Mouse (Mus musculus): Measurements from ENCODE around the gene Focad. TPM values are rescaled to one million over a fixed set of nuclear protein-coding genes. Genes with fewer than 3 reads are reported as not detected.

The Focad gene
- 4.0 and 4.7 TPM in 2 replicates for polyA plus RNA-seq (2012; rRNA removed)

DNA sequence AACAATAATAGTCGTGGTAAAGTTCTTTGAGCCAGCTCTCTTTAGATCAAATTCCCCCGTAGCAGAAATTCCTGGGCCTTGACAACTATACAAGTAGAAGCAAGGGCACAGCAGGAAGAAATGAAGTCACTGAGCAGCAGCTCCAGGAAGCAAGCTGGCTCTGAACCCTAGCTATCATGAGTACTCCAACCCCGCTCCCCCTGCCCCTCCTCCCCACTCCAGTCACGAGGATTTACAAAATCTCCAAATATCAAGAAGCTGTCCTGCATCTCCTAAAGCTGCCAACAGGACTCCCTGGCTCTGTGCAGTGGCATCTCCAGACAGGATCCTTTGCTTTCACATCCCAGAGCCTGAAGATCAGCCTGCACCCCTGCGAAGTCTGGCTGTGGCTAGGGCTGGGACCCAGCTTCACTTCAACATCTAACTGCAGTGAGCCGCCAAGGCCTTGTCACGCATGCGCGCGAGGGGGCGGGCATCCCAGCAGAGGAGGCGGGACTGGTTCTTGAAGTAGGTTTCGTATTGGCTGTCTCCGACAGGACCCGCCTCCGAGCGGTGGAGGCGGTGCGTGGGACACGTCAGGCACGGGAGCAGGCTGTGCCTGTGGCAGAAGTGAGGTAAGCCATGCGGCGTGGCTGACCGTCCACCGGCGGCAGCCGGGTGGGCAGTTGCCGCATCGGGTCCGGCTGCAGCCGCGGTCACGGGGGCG lies at the start of gene Focad:
Gene Focad, plus strand, starts transcription at position 568 of the 706 bp plus-strand sequence.
- peak; percentile 90 to 97 for DNase-seq (ENCODE audit: low read depth in 1 of 2, low spot score in 2 of 2)
- no peaks in the 10 kb centered on the region for H3K4me1 ChIP-seq (ENCODE audit: control insufficient read depth, insufficient read depth, insufficient read length)
- no peaks in the 10 kb centered on the region for H3K27me3 ChIP-seq (ENCODE audit: control insufficient read depth, insufficient read depth, low read length)
- H3K4me3 ChIP-seq (ENCODE audit: extremely low read depth, insufficient read depth, insufficient read length): peak within 1 kb of the TSS; percentile 75
- TF ChIP-seq POLR2A (IDR thresholded peaks at IDR 0.05; ENCODE audit: low read depth, low read length) (peak; percentile 88), CTCF (IDR thresholded peaks at IDR 0.05; ENCODE audit: extremely low read depth, insufficient read depth, insufficient read length, insufficient replicate concordance) (no peak)
- H3K27ac ChIP-seq (ENCODE audit: insufficient read depth, low read length): peak within 1 kb of the TSS; percentile 48; the same call in 1 of the 2 replicates
- WGBS: under 1% methylated on average over 34 of the region's 34 CpGs
- H3K36me3 ChIP-seq (ENCODE audit: control insufficient read depth, insufficient read depth, low read length): no peaks in the 10 kb centered on the region

DNA sequence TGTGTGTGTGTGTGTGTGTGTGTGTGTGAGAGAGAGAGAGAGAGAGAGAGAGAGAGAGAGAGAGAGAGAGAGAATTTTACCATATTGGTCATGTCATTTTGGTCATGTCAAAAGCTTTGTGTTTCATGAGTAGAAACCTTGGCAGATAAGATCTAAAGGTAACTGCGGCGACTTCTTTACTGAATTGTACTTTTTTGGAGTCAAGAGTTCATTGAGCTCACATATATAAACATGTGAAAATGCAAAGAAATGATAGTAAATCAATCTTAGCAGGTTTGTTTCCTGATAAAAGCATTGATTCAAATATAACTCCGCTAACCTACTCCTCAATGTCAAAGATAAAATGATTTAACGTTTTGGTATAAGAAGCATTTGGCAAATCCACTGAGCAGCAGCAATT lies 49.3 kb upstream of the Focad start:
- Histone ChIP-seq H3K4me1 (ENCODE audit: control insufficient read depth, insufficient read depth, insufficient read length) (peaks cover 9% of the 10 kb centered on the region; the same call in 1 of the 2 replicates), H3K27me3 (ENCODE audit: control insufficient read depth, insufficient read depth, low read length) (no peaks in the 10 kb centered on the region), H3K27ac (ENCODE audit: insufficient read depth, low read length) (no peak overlapping the region), H3K36me3 (ENCODE audit: control insufficient read depth, insufficient read depth, low read length) (no peaks in the 10 kb centered on the region), H3K4me3 (ENCODE audit: extremely low read depth, insufficient read depth, insufficient read length) (no peak overlapping the region)
- DNase-seq (ENCODE audit: low read depth in 1 of 2, low spot score in 2 of 2): no peak
- WGBS: 58% methylated on average over 4 of the region's 4 CpGs
- no peak for TF ChIP-seq CTCF (IDR thresholded peaks at IDR 0.05; ENCODE audit: extremely low read depth, insufficient read depth, insufficient read length, insufficient replicate concordance)
- no peak for TF ChIP-seq POLR2A (IDR thresholded peaks at IDR 0.05; ENCODE audit: low read depth, low read length)

DNA sequence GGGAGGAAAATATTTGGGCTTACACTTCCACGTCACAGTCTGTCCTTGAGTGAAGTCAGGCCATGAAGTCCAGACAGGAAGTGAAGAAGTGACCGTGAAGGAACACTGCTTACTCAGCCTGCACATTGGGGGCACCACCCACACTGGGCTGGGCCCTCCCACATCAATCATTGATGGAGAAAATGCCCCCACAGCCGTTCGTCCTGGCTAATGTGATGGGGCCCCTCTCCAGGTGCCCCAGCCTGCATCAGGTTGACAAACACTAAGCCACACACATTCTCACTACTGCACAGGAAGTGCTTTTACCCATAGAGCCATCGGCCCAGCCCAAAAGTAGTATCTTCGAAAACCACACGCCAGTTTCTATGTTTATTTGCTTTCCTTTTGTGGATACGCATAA lies 48.1 kb upstream of the Focad start:
- WGBS: 17% methylated on average over 8 of the region's 8 CpGs
- DNase-seq (ENCODE audit: low read depth in 1 of 2, low spot score in 2 of 2): peak in 1 of 2 experiments; percentile 20
- no peak for TF ChIP-seq POLR2A (IDR thresholded peaks at IDR 0.05; ENCODE audit: low read depth, low read length)
- peak overlapping the region; percentile 18; the same call in 1 of the 2 replicates for H3K4me3 ChIP-seq (ENCODE audit: extremely low read depth, insufficient read depth, insufficient read length)
- H3K27me3 ChIP-seq (ENCODE audit: control insufficient read depth, insufficient read depth, low read length): no peaks in the 10 kb centered on the region
- H3K27ac ChIP-seq (ENCODE audit: insufficient read depth, low read length): peak overlapping the region; percentile 87
- no peaks in the 10 kb centered on the region for H3K36me3 ChIP-seq (ENCODE audit: control insufficient read depth, insufficient read depth, low read length)
- peaks cover 9% of the 10 kb centered on the region; the same call in 1 of the 2 replicates for H3K4me1 ChIP-seq (ENCODE audit: control insufficient read depth, insufficient read depth, insufficient read length)

DNA sequence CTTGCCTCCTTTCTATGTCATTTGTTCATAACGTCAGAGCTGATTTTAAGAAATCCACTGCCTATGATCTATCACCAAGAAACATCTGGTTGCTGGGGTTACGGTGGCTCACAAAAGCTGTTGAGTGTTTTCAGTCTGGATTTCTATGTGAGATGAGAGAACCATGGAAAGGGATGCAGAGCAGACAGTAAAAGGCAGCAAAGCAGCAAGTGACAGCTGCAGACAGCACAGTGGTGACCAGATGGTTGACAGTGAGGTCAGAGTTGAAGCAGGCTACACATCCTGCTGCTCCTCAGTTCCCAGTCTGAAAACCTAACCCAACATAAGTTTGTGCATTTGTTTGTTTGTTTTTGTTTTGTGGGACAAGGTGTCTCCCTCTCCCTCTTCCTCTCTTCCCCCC lies 19.0 kb upstream of the Focad start:
- DNase-seq (ENCODE audit: low read depth in 1 of 2, low spot score in 2 of 2): no peak
- H3K4me3 ChIP-seq (ENCODE audit: extremely low read depth, insufficient read depth, insufficient read length): no peak overlapping the region
- WGBS: 85% methylated on average over 2 of the region's 2 CpGs
- H3K27ac ChIP-seq (ENCODE audit: insufficient read depth, low read length): no peak overlapping the region
- TF ChIP-seq POLR2A (IDR thresholded peaks at IDR 0.05; ENCODE audit: low read depth, low read length) (no peak), CTCF (IDR thresholded peaks at IDR 0.05; ENCODE audit: extremely low read depth, insufficient read depth, insufficient read length, insufficient replicate concordance) (no peak)
- no peaks in the 10 kb centered on the region for H3K36me3 ChIP-seq (ENCODE audit: control insufficient read depth, insufficient read depth, low read length)
- H3K4me1 ChIP-seq (ENCODE audit: control insufficient read depth, insufficient read depth, insufficient read length): no peaks in the 10 kb centered on the region
- no peaks in the 10 kb centered on the region for H3K27me3 ChIP-seq (ENCODE audit: control insufficient read depth, insufficient read depth, low read length)

DNA sequence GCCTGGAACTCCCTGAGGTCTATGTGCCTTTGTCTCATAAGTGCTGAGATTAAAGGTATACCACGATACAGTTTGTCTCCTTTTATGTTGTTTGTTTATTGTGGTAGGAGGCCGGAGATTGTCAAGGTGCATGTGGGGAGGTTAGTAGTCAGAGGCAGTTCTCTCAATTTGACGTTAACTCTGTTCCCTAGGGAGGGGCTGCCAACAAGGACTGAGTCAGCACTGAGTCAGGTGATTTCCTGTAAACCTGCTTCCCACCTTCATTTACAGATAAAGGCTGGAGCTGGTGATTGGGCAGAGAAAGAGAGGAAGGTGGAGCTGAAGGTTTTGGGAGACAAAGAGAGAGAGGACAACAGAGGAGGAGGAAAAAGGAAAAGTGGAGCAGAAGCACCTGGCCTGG lies 15.4 kb upstream of the Focad start:
- no peaks in the 10 kb centered on the region for H3K4me1 ChIP-seq (ENCODE audit: control insufficient read depth, insufficient read depth, insufficient read length)
- no peak for DNase-seq (ENCODE audit: low read depth in 1 of 2, low spot score in 2 of 2)
- H3K4me3 ChIP-seq (ENCODE audit: extremely low read depth, insufficient read depth, insufficient read length): no peak overlapping the region
- H3K36me3 ChIP-seq (ENCODE audit: control insufficient read depth, insufficient read depth, low read length): no peaks in the 10 kb centered on the region
- TF ChIP-seq POLR2A (IDR thresholded peaks at IDR 0.05; ENCODE audit: low read depth, low read length) (no peak), CTCF (IDR thresholded peaks at IDR 0.05; ENCODE audit: extremely low read depth, insufficient read depth, insufficient read length, insufficient replicate concordance) (no peak)
- no peak overlapping the region for H3K27ac ChIP-seq (ENCODE audit: insufficient read depth, low read length)
- H3K27me3 ChIP-seq (ENCODE audit: control insufficient read depth, insufficient read depth, low read length): no peaks in the 10 kb centered on the region
- 35% methylated on average over 3 of the region's 3 CpGs for WGBS

DNA sequence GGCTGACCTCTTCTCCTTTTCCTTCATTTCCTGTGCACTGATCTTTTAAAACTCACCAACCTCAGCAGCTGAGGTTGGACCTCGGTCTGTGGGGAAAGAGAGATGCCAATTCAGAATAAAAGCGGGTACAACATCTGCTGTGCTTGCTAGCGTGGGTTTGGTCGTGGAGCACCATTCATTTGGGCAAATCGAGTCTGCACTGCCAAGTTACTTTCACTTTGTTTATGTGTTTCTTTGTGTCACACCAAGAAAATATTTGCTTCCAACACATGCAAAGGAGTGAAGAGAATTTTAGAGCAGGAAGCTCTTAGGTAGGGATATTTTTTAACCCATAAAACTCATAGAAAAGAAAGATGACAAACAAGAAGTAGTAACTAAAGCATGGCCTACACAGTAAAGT lies 13.0 kb upstream of the Focad start:
- H3K4me3 ChIP-seq (ENCODE audit: extremely low read depth, insufficient read depth, insufficient read length): no peak overlapping the region
- H3K36me3 ChIP-seq (ENCODE audit: control insufficient read depth, insufficient read depth, low read length): no peaks in the 10 kb centered on the region
- H3K27ac ChIP-seq (ENCODE audit: insufficient read depth, low read length): no peak overlapping the region
- no peak for DNase-seq (ENCODE audit: low read depth in 1 of 2, low spot score in 2 of 2)
- TF ChIP-seq POLR2A (IDR thresholded peaks at IDR 0.05; ENCODE audit: low read depth, low read length) (no peak), CTCF (IDR thresholded peaks at IDR 0.05; ENCODE audit: extremely low read depth, insufficient read depth, insufficient read length, insufficient replicate concordance) (no peak)
- 47% methylated on average over 5 of the region's 5 CpGs for WGBS
- H3K27me3 ChIP-seq (ENCODE audit: control insufficient read depth, insufficient read depth, low read length): no peaks in the 10 kb centered on the region
- H3K4me1 ChIP-seq (ENCODE audit: control insufficient read depth, insufficient read depth, insufficient read length): no peaks in the 10 kb centered on the region

DNA sequence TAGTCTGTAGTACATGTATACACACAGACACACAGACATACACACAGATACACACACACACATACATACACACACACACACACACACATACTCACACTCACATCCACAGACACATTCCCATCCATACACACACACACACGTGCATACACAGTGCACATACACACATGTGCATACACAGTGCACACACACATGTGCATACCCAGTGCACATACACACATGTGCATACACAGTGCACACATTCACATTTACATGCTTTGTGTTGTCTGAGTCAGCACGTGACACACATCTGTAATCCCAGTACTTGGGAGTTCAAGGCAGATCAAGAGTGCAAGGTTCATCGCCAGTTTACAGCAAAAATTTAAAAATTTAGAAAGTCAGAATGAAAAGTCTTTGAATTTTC lies 12.5 kb upstream of the Focad start:
- Histone ChIP-seq H3K36me3 (ENCODE audit: control insufficient read depth, insufficient read depth, low read length) (no peaks in the 10 kb centered on the region), H3K4me1 (ENCODE audit: control insufficient read depth, insufficient read depth, insufficient read length) (no peaks in the 10 kb centered on the region), H3K27ac (ENCODE audit: insufficient read depth, low read length) (no peak overlapping the region), H3K27me3 (ENCODE audit: control insufficient read depth, insufficient read depth, low read length) (no peaks in the 10 kb centered on the region), H3K4me3 (ENCODE audit: extremely low read depth, insufficient read depth, insufficient read length) (no peak overlapping the region)
- WGBS: 95% methylated on average over 3 of the region's 3 CpGs
- no peak for DNase-seq (ENCODE audit: low read depth in 1 of 2, low spot score in 2 of 2)
- TF ChIP-seq POLR2A (IDR thresholded peaks at IDR 0.05; ENCODE audit: low read depth, low read length) (no peak), CTCF (IDR thresholded peaks at IDR 0.05; ENCODE audit: extremely low read depth, insufficient read depth, insufficient read length, insufficient replicate concordance) (no peak)

Measured in spleen, adult 2 months (tissue).